Mouse (Mus musculus) G1E (cell line): ENCODE measurements around the gene Kctd15.

Experiments
- CTCF ChIP-seq: IDR thresholded peaks from 2 replicates; pipeline ENCODE4 v1.5.1; 2012; ENCODE audit warnings: low read depth, low read length, inconsistent platforms, mixed read lengths
- GATA1 ChIP-seq: IDR thresholded peaks from 2 replicates; pipeline ENCODE4 v1.6.1; 2012; ENCODE audit warnings: borderline replicate concordance, low read length, inconsistent platforms, mixed read lengths
- GATA2 ChIP-seq: IDR thresholded peaks from 2 replicates; pipeline ENCODE4 v1.6.1; 2012; ENCODE audit warnings: low read depth, low read length, inconsistent platforms, borderline replicate concordance
- POLR2AphosphoS5 ChIP-seq: IDR thresholded peaks from 2 replicates; pipeline ENCODE4 v1.6.1; 2012; ENCODE audit warnings: low read depth, low read length, inconsistent platforms; ENCODE audit not compliant: insufficient replicate concordance
- TAL1 ChIP-seq: conservative IDR thresholded peaks from 2 replicates; pipeline ENCODE4 v1.6.1; 2012; ENCODE audit warnings: low read depth, low read length, inconsistent platforms, mixed read lengths

- TF ChIP-seq CTCF: no peak
- TF ChIP-seq TAL1: no peak
- TF ChIP-seq POLR2AphosphoS5: no peak
- no peak for TF ChIP-seq GATA1
- no peak for TF ChIP-seq GATA2
Observed at GRCm38 (mm10) chr7:34610445-34610844, 46.1 kb downstream of the Kctd15 start.
